Mouse (Mus musculus): Measurements from ENCODE around the gene Tbrg4. TPM values are rescaled to one million over a fixed set of nuclear protein-coding genes. Genes with fewer than 3 reads are reported as not detected.

Gene Tbrg4
- polyA plus RNA-seq, 1 experiment from 2014 or later = 52.5 TPM

GRCm38 (mm10) chr11:6567951-6568350, 57.9 kb downstream of the Tbrg4 start:
- Histone ChIP-seq H3K9me3 (replicated peaks) (no peaks in the 10 kb centered on the region), H3K4me2 (0 out of 2 replicates have a peak overlapping the region, but pooled peaks have one; percentile 6), H3K9ac (no peak overlapping the region), H3K27me3 (replicated peaks) (no peaks in the 10 kb centered on the region), H3K4me3 (no peak overlapping the region), H3K27ac (ENCODE audit: poor library complexity, severe bottlenecking) (no peak overlapping the region), H3K4me1 (replicated peaks) (peaks cover 33% of the 10 kb centered on the region), H3K36me3 (peaks cover 19% of the 10 kb centered on the region)
- peak; percentile 45 for ATAC-seq (ENCODE audit: insufficient number of reproducible peaks, low FRiP score)
- WGBS = 30% methylated on average over 8 of the region's 8 CpGs

GRCm38 (mm10) chr11:6566496-6566895, 59.4 kb downstream of the Tbrg4 start:
- Histone ChIP-seq H3K27me3 (replicated peaks) (no peaks in the 10 kb centered on the region), H3K4me1 (replicated peaks) (peaks cover 34% of the 10 kb centered on the region), H3K4me2 (no peak overlapping the region), H3K27ac (ENCODE audit: poor library complexity, severe bottlenecking) (no peak overlapping the region), H3K9ac (no peak overlapping the region), H3K4me3 (no peak overlapping the region), H3K36me3 (peaks cover 13% of the 10 kb centered on the region; the same call in 1 of the 2 replicates), H3K9me3 (replicated peaks) (no peaks in the 10 kb centered on the region)
- WGBS = 80% methylated on average over 4 of the region's 4 CpGs
- no peak for ATAC-seq (ENCODE audit: insufficient number of reproducible peaks, low FRiP score)

Other genes with a start within 250 kb of the Tbrg4 start
- 7.0 and 7.5 TPM in 2 replicates for gene Zmiz2, start 237.0 kb downstream of the Tbrg4 start, polyA plus RNA-seq (2016; fragmentation: Nextera tagmentation; extraction: Ambion mirVana)
- 4,539 and 4,606 TPM in 2 replicates for gene Ppia, start 210.6 kb downstream of the Tbrg4 start, polyA plus RNA-seq (2016; fragmentation: Nextera tagmentation; extraction: Ambion mirVana)
- gene H2afv, start 181.6 kb downstream of the Tbrg4 start, polyA plus RNA-seq (2016; fragmentation: Nextera tagmentation; extraction: Ambion mirVana) = 306 TPM in 2 replicates
- gene Purb, start 150.2 kb downstream of the Tbrg4 start, polyA plus RNA-seq (2016; fragmentation: Nextera tagmentation; extraction: Ambion mirVana) = 29.8 and 32.6 TPM in 2 replicates
- gene Myo1g, start 105.1 kb downstream of the Tbrg4 start, polyA plus RNA-seq (2016; fragmentation: Nextera tagmentation; extraction: Ambion mirVana) = 0.23 and 0.60 TPM in 2 replicates
- gene Ccm2, start 79.2 kb downstream of the Tbrg4 start, polyA plus RNA-seq (2016; fragmentation: Nextera tagmentation; extraction: Ambion mirVana) = 61.2 and 64.1 TPM in 2 replicates
- gene Nacad, start 20.0 kb downstream of the Tbrg4 start, polyA plus RNA-seq (2016; fragmentation: Nextera tagmentation; extraction: Ambion mirVana) = 0.60 and 2.0 TPM in 2 replicates
- not detected in 2 replicates for gene Wap, start 12.6 kb upstream of the Tbrg4 start, polyA plus RNA-seq (2016; fragmentation: Nextera tagmentation; extraction: Ambion mirVana)
- gene Ramp3, start 32.5 kb upstream of the Tbrg4 start, polyA plus RNA-seq (2016; fragmentation: Nextera tagmentation; extraction: Ambion mirVana) = 1.7 and 2.4 TPM in 2 replicates
- not detected in 2 replicates for gene Gm11983, start 211.6 kb upstream of the Tbrg4 start, polyA plus RNA-seq (2016; fragmentation: Nextera tagmentation; extraction: Ambion mirVana)